8 mouse cellular contexts compared by ENCODE assay signal in the genomic region with DNA sequence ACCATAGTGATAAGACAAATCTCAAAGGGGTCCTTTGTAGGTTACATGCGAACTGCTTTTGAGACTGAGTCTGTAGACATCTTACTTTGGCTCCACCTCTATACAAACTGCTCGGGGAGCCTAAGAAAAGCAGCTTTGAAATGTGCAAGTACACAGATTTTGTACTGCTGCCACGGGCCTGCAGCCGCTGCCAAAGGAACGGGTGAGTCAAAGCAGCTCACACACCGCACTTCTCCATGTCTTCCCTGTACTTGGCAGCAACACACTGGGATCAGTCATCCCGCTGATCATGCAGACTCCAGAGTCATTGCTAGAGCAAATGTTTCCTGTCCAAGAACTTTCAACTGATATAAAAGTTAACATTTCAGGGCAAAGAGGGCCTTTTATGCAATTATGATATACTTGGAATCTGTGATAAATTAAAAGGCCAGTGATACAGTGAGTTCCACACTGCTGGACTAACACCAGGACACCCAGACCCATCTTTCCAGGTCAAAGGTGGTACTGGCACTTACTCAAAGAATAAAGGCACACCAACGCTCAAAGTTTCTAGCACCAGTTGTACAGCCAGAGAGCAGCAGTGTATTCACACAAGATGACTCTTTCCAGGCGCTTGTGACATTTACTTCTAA.
DNase-seq lines count a peak whose midpoint lies in the region; ATAC-seq and TF ChIP-seq lines count a peak whose summit lies in the region.

No protein-coding gene starts in this region.

- H3K27me3 ChIP-seq in C2C12 (ENCODE audit: control insufficient read depth, insufficient read depth, insufficient read length), result no peaks in the 10 kb centered on the region

- H3ac ChIP-seq in C2C12 (ENCODE audit: control insufficient read depth, insufficient read length, low read depth), result no peak overlapping the region

- peaks cover 4% of the 10 kb centered on the region for H3K79me3 ChIP-seq in C2C12 (ENCODE audit: low read depth)

- peak; percentile 79 for DNase-seq in adrenal gland, postnatal 25 days
- peak; percentile 65 to 76 for DNase-seq in frontal cortex, postnatal 10 days (ENCODE audit: low spot score in 2 of 2)
- DNase-seq in heart, postnatal 4 days, result peak; percentile 84
- peak; percentile 80 for DNase-seq in left cerebral cortex, adult 18-20 months (ENCODE audit: low spot score in 2 of 2)
- DNase-seq in ovary, postnatal 10 days (ENCODE audit: low spot score), result peak; percentile 45

- TF ChIP-seq CTCF in C2C12 (IDR thresholded peaks at IDR 0.05; ENCODE audit: control insufficient read depth, insufficient read depth, insufficient read length), result no peak

- ATAC-seq in activated CD4-positive, CD25-positive, alpha-beta regulatory T cell, adult 4 months, result no peak
- no peak for ATAC-seq in erythroblast, adult 5-6 weeks (replicated peaks; ENCODE audit: low FRiP score, poor library complexity, severe bottlenecking)

- no peak overlapping the region for H3K4me3 ChIP-seq in C2C12 (ENCODE audit: insufficient read depth, poor library complexity, severe bottlenecking)

- H3K79me2 ChIP-seq in C2C12 (ENCODE audit: control insufficient read depth, insufficient read depth), result peaks cover 4% of the 10 kb centered on the region

- no peaks in the 10 kb centered on the region for H3K36me3 ChIP-seq in C2C12 (ENCODE audit: control insufficient read depth, insufficient read depth)

TF ChIP-seq in C2C12, 6 proteins besides CTCF, POLR2A, EP300 and RAD21:
- TF ChIP-seq USF1 (IDR thresholded peaks at IDR 0.05; ENCODE audit: low read depth), result no peak
- peak; percentile 48 for TF ChIP-seq MAX (IDR thresholded peaks at IDR 0.05)
TF ChIP-seq in C2C12: peak in this region for 1.
